Comparison of ENCODE assay signal across 16 mouse cellular contexts in genomic region chr1:91490322-91490721, GRCm38 (mm10). TPM values are rescaled to one million over a fixed set of nuclear protein-coding genes. Genes with fewer than 3 reads are reported as not detected.
A peak's percentile ranks its signal among the peaks of the same experiment; 100 is the strongest.
DNase-seq lines count a peak whose midpoint lies in the region; ATAC-seq and TF ChIP-seq lines count a peak whose summit lies in the region.
"Had no signal": no experiment of that assay in that cellular context is flagged by ENCODE, and none has a peak within 500 bp of the region (broad histone marks: within the 10 kb centered on the region; RNA-seq: fewer than 3 reads in every experiment).

No protein-coding gene starts in this region.

- no peak overlapping the region for H3K27ac ChIP-seq in lung, postnatal 0 days (ENCODE audit: low read length)
- H3K27ac ChIP-seq in stomach, postnatal 0 days (replicated peaks): peak overlapping the region; percentile 40; the same call in 1 of the 2 replicates
- H3K27ac ChIP-seq: embryonic facial prominence, embryonic 13.5 days; hindbrain, embryonic 10.5 days; limb, embryonic 15.5 days; neural tube, embryonic 13.5 days had no signal

- H3K9ac ChIP-seq in lung, postnatal 0 days (replicated peaks; ENCODE audit: low read depth): no peak overlapping the region
- no peak overlapping the region for H3K9ac ChIP-seq in stomach, postnatal 0 days (ENCODE audit: low read length)
- H3K9ac ChIP-seq: embryonic facial prominence, embryonic 13.5 days; limb, embryonic 15.5 days; neural tube, embryonic 13.5 days had no signal

- TF ChIP-seq EP300 in lung, postnatal 0 days (IDR thresholded peaks at IDR 0.05): no peak
- no peak for TF ChIP-seq EP300 in stomach, postnatal 0 days (optimal IDR thresholded peaks at IDR 0.05)

- no peak for TF ChIP-seq CTCF in lung, postnatal 0 days (IDR thresholded peaks at IDR 0.05)
- peak; percentile 34 for TF ChIP-seq CTCF in stomach, postnatal 0 days (IDR thresholded peaks at IDR 0.05; ENCODE audit: low read depth)

- peaks cover 4% of the 10 kb centered on the region; the same call in 1 of the 2 replicates for H3K4me1 ChIP-seq in lung, postnatal 0 days (ENCODE audit: insufficient read depth, low read depth, low read length)
- H3K4me1 ChIP-seq in stomach, postnatal 0 days (replicated peaks; ENCODE audit: control insufficient read depth, insufficient read depth): peaks cover 4% of the 10 kb centered on the region; the same call in 1 of the 2 replicates

- intact Hi-C loops in left cerebral cortex, postnatal 25 days (cut with DNase I): no loop called here

- no peak overlapping the region for H3K4me2 ChIP-seq in lung, postnatal 0 days (replicated peaks; ENCODE audit: low read depth, low read length)
- no peak overlapping the region for H3K4me2 ChIP-seq in stomach, postnatal 0 days (replicated peaks; ENCODE audit: low read depth)
- H3K4me2 ChIP-seq: embryonic facial prominence, embryonic 13.5 days; limb, embryonic 15.5 days; neural tube, embryonic 13.5 days had no signal

- peak; percentile 45 to 60 for DNase-seq in adrenal gland, adult (ENCODE audit: inconsistent age in 2 of 2, low spot score in 1 of 2)
- DNase-seq in adrenal gland, postnatal 25 days: no peak
- DNase-seq in lung, postnatal 0 days (ENCODE audit: low spot score): peak; percentile 12
- DNase-seq in lung, postnatal 10 days: no peak
- peak; percentile 38 to 70 for DNase-seq in kidney, postnatal 25 days
- peak; percentile 54 for DNase-seq in stomach, postnatal 0 days (ENCODE audit: low spot score)
- DNase-seq in left cerebral cortex, postnatal 25 days (ENCODE audit: low spot score in 2 of 2): no peak
- DNase-seq: adrenal gland, adult 8-10 months; cerebellum, adult 2 months; heart, adult 11 months had no signal

- ATAC-seq in lung, postnatal 0 days: no peak
- ATAC-seq in stomach, postnatal 0 days (ENCODE audit: low FRiP score, low TSS enrichment): peak; percentile 81
- ATAC-seq in megakaryocyte progenitor cell, adult 5-6 weeks (replicated peaks; ENCODE audit: poor library complexity): no peak

- H3K36me3 ChIP-seq in lung, postnatal 0 days (ENCODE audit: insufficient read depth, low read length): no peaks in the 10 kb centered on the region
- no peaks in the 10 kb centered on the region for H3K36me3 ChIP-seq in stomach, postnatal 0 days (ENCODE audit: control insufficient read depth, insufficient read depth, low read length)
- H3K36me3 ChIP-seq: embryonic facial prominence, embryonic 13.5 days; hindbrain, embryonic 10.5 days; limb, embryonic 15.5 days; neural tube, embryonic 13.5 days had no signal

- H3K4me3 ChIP-seq in lung, postnatal 0 days (ENCODE audit: low read depth, low read length): no peak overlapping the region
- no peak overlapping the region for H3K4me3 ChIP-seq in stomach, postnatal 0 days (ENCODE audit: low read depth, low read length)
- H3K4me3 ChIP-seq: embryonic facial prominence, embryonic 13.5 days; hindbrain, embryonic 10.5 days; limb, embryonic 15.5 days; megakaryocyte, embryonic 14.5 days; neural tube, embryonic 13.5 days had no signal

- no peaks in the 10 kb centered on the region for H3K9me3 ChIP-seq in lung, postnatal 0 days (ENCODE audit: low read length)
- H3K9me3 ChIP-seq in stomach, postnatal 0 days (ENCODE audit: control insufficient read depth, low read length): no peaks in the 10 kb centered on the region
- H3K9me3 ChIP-seq: embryonic facial prominence, embryonic 13.5 days; hindbrain, embryonic 10.5 days; limb, embryonic 15.5 days; megakaryocyte, embryonic 14.5 days; neural tube, embryonic 13.5 days had no signal

- WGBS in lung, postnatal 0 days: 42% methylated on average over 1 of the region's 1 CpGs
- 45% methylated on average over 1 of the region's 1 CpGs for WGBS in stomach, postnatal 0 days

- no peaks in the 10 kb centered on the region for H3K27me3 ChIP-seq in lung, postnatal 0 days (replicated peaks; ENCODE audit: insufficient read depth, low read length)
- no peaks in the 10 kb centered on the region for H3K27me3 ChIP-seq in stomach, postnatal 0 days (ENCODE audit: control insufficient read depth, insufficient read depth, low read length)
- H3K27me3 ChIP-seq: limb, embryonic 15.5 days; neural tube, embryonic 13.5 days had no signal

RNA-seq across cellular contexts. Expression of gene Traf3ip1, which starts 4.1 kb away (rescaled TPM):
- total RNA-seq in adrenal gland, postnatal 25 days (2021): 12.1 and 13.5 TPM in 2 replicates
- polyA plus RNA-seq in lung, postnatal 0 days (2015; fragmentation: Nextera tagmentation; extraction: Ambion mirVana): 11.0 and 11.2 TPM in 2 replicates
- 3.0 and 3.1 TPM in 2 replicates for polyA plus RNA-seq in stomach, postnatal 0 days (2015; fragmentation: Nextera tagmentation; extraction: Ambion mirVana)
- 3.1 and 4.9 TPM in 2 replicates for total RNA-seq in megakaryocyte progenitor cell, adult 5-6 weeks (2015)
- 3.3 and 5.3 TPM in 2 replicates for total RNA-seq in megakaryocyte progenitor cell, adult 5-6 weeks (2017)
- 10 to 100 TPM; 15.5 to 15.8 TPM for total RNA-seq in left cerebral cortex, postnatal 25 days (2021)

RNA-seq across cellular contexts. Expression of gene Per2, which starts 31.2 kb away (rescaled TPM):
- total RNA-seq in adrenal gland, postnatal 25 days (2021): 37.4 and 37.5 TPM in 2 replicates
- 6.3 and 7.3 TPM in 2 replicates for polyA plus RNA-seq in lung, postnatal 0 days (2015; fragmentation: Nextera tagmentation; extraction: Ambion mirVana)
- 2.4 and 2.8 TPM in 2 replicates for polyA plus RNA-seq in stomach, postnatal 0 days (2015; fragmentation: Nextera tagmentation; extraction: Ambion mirVana)
- 7.0 and 7.8 TPM in 2 replicates for total RNA-seq in megakaryocyte progenitor cell, adult 5-6 weeks (2015)
- 4.0 and 4.4 TPM in 2 replicates for total RNA-seq in megakaryocyte progenitor cell, adult 5-6 weeks (2017)
- 10 to 100 TPM; 25.3 to 30.0 TPM for total RNA-seq in left cerebral cortex, postnatal 25 days (2021)

RNA-seq across cellular contexts. Expression of gene Asb1, which starts 50.0 kb away (rescaled TPM):
- total RNA-seq in adrenal gland, postnatal 25 days (2021): 17.0 and 19.3 TPM in 2 replicates
- polyA plus RNA-seq in lung, postnatal 0 days (2015; fragmentation: Nextera tagmentation; extraction: Ambion mirVana): 4.2 and 4.6 TPM in 2 replicates
- polyA plus RNA-seq in stomach, postnatal 0 days (2015; fragmentation: Nextera tagmentation; extraction: Ambion mirVana): 1.6 and 2.3 TPM in 2 replicates
- total RNA-seq in megakaryocyte progenitor cell, adult 5-6 weeks (2015): 3.9 and 5.2 TPM in 2 replicates
- 6.1 and 28.7 TPM in 2 replicates for total RNA-seq in megakaryocyte progenitor cell, adult 5-6 weeks (2017)
- total RNA-seq in left cerebral cortex, postnatal 25 days (2021): 10 to 100 TPM; 41.7 to 42.4 TPM

Comparison
In these comparisons a context has a peak if more than half of its experiments do, and no peak if none do; other contexts are left out.
1. DNase-seq: peak in adrenal gland, adult (2 of 2), lung, postnatal 0 days (single experiment), kidney, postnatal 25 days (2 of 2) and stomach, postnatal 0 days (single experiment); none in adrenal gland, postnatal 25 days (single experiment), lung, postnatal 10 days (single experiment) and left cerebral cortex, postnatal 25 days (0 of 2).